Mouse (Mus musculus) megakaryocyte, adult 5-6 weeks (primary cell): ENCODE results near the gene Pknox2. TPM values are rescaled to one million over a fixed set of nuclear protein-coding genes. Genes with fewer than 3 reads are reported as not detected.

Experiments used
- ATAC-seq: 2 replicates; pipeline ENCODE4 v1.8.0; 2016; ENCODE audit warnings: mild to moderate bottlenecking, inconsistent platforms; ENCODE audit not compliant: poor library complexity, severe bottlenecking
- total RNA-seq, 2 experiments: library from RNA; stranded (forward) in 1 of 2; stranded (reverse) in 1 of 2; fragments of 153-499, 151-499 nt in 1 of 2; fragments of 221-1000, 200-1000 nt in 1 of 2; gene quantifications; 2 replicates each; pipeline versions ENCODE4 v1.2.3 to v1.2.4; 2015 to 2017

The Pknox2 gene
- total RNA-seq, 2 experiments from 2014 or later, result 0.04 to 0.16 TPM

DNA sequence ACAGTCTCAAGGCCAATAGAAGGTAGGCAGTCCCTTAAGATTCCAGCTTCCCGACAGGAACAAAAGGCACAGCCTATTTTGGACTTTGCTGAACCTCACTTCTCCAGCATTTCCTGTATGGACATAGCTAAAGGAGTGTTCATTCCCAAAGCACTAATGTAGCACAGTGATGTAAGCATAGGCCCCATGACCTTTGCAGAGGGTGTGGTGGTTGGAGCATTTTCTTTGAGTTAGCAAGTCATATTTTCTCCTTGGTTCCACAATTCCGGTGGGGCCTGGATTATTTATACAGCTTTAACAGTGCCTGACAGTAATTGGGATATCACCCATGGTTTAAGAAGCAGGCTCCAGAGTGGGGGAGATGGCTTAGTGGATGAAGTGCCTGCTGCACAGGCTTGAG lies 298.5 kb downstream of the Pknox2 start:
- no peak for ATAC-seq

DNA sequence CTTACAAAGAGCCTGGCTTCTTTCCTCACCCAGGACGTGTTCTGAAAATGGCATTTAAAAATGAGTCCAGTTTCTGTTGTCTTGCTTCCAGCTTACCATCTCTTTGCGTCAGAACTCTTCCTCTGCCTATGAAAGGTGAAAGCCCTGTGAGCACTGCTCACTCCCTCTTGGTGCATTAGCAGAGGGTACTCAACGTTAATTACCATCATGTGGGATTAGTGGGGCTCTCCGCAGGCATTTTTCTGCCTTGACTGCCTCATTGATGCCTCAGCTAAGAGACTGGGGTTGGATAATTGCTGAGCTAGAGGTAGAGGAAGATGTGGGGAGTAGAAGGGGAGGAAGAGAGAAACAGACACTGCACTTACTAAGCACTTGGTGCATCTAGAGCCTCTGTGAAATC lies 300.9 kb downstream of the Pknox2 start:
- no peak for ATAC-seq

Other genes with a start within 250 kb of the Pknox2 start
- gene Tmem218, start 60.8 kb upstream of the Pknox2 start, total RNA-seq (2015), result 2.5 and 2.8 TPM in 2 replicates
- 0.98 and 1.3 TPM in 2 replicates for gene Tmem218, start 60.8 kb upstream of the Pknox2 start, total RNA-seq (2017)
- gene Slc37a2, start 108.3 kb upstream of the Pknox2 start, total RNA-seq (2015), result 2.0 and 2.1 TPM in 2 replicates
- 3.1 and 3.8 TPM in 2 replicates for gene Slc37a2, start 108.3 kb upstream of the Pknox2 start, total RNA-seq (2017)
- 6.0 and 9.2 TPM in 2 replicates for gene Ccdc15, start 201.0 kb upstream of the Pknox2 start, total RNA-seq (2015)
- 6.7 and 8.3 TPM in 2 replicates for gene Ccdc15, start 201.0 kb upstream of the Pknox2 start, total RNA-seq (2017)
- gene Hepacam, start 219.9 kb upstream of the Pknox2 start, total RNA-seq (2015), result not detected in 2 replicates
- not detected in 2 replicates for gene Hepacam, start 219.9 kb upstream of the Pknox2 start, total RNA-seq (2017)